Mouse (Mus musculus): ENCODE results near the gene Olfr45.
"Not testable (repeated sequence)": the region's sequence is repeated elsewhere in the genome, so short reads cannot be mapped to it uniquely, and the experiment has no call there.

Gene Olfr45

DNA sequence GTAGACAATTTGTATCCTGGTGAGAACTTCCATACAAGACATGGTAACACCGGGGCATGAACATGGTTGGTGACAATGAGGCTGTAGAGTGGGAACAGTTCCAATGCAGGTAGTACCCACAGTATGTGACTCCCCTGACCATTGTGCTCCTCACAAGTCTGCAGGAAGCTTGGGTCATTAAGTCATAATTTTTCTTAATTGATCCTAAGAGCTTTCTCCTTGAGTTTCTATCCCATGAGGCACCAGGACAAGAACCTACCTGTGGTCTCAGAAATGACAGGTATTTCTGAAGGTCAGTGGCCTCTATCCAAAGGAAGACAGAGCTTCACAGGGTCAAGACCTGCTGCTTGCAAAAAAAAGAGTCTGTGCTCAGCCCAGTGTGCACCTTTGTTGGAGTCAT lies at the start of gene Olfr45:
Gene Olfr45, plus strand, starts transcription at position 301 of the 400 bp plus-strand sequence.
- DNase-seq (ENCODE audit: low spot score) = no peak

DNA sequence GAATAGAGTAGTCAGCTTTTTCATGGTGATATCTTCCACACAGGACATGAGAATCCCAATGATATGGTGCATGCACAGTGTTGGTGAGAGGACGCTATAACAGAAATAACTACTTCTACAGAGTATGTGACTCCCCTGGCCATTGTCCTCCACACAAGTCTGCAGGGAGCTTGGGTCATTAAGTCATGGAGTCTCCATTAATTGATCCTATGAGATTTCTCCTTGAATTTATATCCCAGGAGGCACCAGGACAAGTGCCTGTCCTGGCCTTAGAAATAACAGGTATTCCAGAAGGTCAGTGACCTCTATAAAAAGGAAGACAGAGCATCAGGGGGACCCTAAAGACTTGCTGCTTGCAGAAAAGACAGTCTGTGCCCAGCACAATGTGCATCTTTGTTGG lies 35.6 kb upstream of the Olfr45 start, which contains the start of gene Olfr53:
Gene Olfr53, plus strand, starts transcription at position 301 of the 400 bp plus-strand sequence.
- DNase-seq (ENCODE audit: low spot score) = no peak

DNA sequence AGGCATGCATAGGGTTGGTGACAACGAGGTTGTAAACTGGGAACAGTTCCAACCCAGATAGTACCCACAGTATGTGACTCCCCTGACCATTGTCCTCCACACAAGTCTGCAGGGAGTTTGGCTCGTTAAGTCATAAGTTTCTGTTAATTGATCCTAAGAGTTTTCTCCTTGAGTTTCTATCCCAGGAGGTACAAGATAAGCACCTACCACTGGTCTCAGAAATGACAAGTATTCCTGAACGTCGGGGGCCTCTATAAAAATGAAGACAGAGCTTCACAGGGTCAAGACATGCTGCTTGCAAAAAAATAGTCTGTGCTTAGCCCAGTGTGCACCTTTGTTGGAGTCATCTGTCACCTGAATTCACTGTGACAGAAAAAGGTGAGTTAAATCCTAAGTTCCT lies 22.1 kb upstream of the Olfr45 start, which contains the start of gene Olfr539:
Gene Olfr539, plus strand, starts transcription at position 301 of the 400 bp plus-strand sequence.
- no peak for DNase-seq (ENCODE audit: low spot score)

DNA sequence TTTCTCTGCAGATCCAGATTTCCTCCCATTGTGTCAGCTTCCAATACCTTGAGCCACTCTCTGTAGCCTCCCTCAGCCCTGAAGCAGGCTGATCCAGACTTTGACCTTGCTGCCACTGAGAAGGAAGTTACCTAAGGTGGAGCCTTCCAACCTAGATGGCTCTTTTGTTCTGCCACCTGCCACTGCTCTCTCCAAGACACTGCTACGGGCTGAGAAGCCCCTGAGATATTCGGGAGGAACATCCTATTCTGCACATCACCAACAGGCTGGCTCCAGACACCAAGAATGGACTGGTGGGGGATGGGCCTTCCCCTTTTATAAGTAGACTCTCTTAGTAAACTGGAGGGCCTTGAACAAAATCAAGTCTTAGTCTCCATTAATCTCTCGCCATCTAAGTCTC lies 11.1 kb upstream of the Olfr45 start:
- DNase-seq (ENCODE audit: low spot score) = not testable (repeated sequence)

DNA sequence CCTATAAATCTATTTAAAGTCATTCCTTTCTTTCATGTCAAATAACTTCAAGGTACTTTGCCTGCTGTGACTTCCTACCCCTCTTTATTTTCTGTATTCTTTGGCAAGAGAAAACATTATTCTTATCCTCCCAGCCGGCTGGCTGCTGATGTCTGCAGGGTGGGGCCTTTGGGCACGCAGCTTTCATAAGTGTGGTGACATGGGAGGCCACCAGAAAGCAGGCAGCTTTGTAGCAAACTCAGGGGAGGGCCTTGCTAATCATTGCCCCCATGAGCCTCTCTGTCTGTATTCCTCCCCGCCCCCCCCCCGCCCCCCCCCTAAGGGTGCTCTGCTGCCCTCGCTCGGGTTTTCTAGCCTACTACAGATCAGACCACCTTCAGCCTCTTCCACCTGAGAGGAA lies 5.9 kb upstream of the Olfr45 start:
- DNase-seq (ENCODE audit: low spot score) = no peak

DNA sequence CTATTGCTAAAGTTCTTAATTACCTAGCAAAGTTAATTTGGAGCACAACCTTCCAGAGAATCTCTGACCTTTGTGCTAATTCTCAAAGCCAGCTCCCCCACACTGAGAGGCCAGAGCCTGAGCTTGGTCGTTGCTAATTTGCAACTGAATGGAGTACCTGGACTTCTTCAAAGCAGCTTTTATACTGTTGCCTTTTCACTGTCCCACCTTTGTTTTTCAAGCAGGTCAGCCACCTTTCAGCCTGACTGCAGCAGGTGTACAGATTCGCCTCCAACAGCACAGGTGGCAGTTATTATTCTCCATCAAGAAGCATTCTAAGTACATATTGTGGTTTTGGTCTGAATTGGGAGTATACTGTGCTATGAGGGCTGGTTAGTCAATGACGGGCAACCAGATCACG lies 2.2 kb upstream of the Olfr45 start:
- not testable (repeated sequence) for DNase-seq (ENCODE audit: low spot score)

DNA sequence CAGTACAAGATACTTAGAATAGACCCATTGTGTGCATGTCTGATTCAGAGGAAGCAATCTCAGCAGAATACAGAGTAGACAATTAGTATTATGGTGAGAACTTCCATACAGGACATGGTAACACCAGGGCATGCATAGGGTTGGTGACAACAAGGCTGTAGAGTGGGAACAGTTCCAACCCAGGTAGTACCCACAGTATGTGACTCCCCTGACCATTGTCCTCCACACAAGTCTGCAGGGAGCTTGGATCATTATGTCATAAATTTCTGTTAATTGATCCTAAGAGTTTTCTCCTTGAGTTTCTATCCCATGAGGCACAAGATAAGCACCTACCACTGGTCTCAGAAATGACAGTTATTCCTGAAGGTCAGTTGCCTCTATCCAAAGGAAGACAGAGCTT lies 15.2 kb downstream of the Olfr45 start, which contains the start of gene Olfr541:
Gene Olfr541, plus strand, starts transcription at position 301 of the 400 bp plus-strand sequence.
- DNase-seq (ENCODE audit: low spot score) = no peak

DNA sequence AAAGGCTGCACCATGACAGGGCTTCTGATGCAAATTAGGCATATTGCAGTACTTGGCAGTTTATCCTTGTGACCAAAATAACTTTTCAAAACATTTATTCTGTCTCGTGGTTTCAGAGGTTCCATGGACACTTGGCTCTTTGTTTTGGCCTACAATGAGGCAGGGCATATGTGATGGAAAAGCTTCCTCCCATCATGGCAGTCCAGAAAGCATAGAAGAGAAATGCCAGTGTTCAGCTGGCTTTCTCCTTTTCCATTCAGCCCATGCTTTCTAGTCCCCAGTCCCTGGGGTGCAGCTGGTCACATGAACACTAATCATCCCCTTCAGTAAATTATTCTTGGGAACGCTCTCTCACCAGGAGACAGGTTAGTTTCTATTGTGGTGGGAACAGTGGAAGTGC lies 24.6 kb downstream of the Olfr45 start:
- no peak for DNase-seq (ENCODE audit: low spot score)

DNA sequence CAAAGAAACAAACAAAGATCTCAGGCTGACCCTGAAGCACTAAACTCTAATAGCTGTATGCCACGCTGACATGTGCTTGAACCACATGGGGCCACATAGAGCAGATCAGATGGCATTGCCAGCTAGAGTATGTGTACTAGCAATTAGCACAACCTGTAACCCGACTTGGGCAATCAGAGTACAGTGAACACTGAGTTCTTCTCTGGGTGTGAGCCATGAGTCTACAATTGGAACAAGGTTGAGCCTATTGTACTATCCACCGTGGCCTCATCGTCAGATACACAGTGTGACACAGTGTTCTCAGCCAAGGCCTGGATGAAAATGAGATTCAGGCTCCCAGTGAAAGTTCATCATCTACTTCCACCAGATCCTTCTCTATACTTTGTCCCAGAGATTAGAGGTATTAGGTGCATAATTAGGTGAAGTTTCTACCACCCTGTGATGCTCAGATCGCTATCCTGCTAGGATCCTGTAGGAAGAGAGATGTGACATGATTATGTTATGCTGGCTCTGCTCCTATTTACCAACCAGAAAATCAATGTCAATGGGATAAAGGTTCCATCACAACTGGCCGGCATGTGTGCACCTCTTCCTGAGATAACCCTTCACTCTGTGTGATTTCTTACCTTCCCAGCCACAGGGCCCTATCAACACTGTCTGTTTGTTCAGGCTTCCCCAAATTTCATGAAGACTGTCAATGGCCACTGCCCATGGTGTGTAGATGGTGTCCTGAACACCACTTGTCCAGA lies 26.0 kb downstream of the Olfr45 start:
- DNase-seq (ENCODE audit: low spot score) = no peak

DNA sequence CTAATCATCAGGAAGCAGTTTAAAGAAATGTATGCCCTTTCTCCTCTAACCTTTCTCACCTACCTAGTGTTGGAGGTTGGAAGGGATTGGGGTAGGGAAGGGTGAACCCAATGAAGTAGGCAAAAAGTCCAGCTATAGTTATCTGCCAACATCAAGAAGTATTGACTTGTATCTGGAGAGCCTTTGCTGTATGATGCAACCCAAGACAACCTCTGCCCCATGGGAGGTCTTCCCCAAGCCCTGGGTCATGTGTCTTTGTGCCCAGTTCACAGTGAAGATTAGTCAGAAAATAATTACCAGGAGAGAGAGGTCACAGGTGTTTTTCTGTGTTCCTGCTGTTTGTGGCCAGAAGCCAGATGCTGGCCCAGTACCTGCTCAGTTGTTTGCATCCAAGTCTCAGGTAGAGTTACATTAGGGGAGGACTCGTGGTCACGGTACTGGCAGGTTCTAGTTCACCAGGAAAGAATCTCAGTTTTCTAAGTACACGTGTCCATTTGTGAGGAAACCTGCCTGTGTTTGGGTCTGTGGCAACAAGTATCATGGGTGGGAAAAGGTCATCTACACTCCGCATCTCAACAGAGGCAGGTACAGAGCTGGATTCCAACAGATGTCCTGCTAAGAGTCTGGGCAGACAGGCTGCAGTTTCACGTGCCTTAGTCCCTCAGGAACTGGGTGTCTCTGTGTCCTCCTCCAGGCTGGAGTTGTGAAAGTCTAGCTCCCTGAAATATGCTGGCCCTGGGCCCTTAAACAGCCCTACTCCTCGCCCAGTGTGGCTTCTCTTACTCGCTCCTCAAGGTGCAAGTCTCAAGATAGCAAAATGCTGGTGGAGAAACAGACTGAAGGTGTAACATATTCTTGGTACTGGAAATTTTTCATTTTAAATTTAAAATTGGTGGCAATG lies 35.7 kb downstream of the Olfr45 start:
- DNase-seq (ENCODE audit: low spot score) = no peak

DNA sequence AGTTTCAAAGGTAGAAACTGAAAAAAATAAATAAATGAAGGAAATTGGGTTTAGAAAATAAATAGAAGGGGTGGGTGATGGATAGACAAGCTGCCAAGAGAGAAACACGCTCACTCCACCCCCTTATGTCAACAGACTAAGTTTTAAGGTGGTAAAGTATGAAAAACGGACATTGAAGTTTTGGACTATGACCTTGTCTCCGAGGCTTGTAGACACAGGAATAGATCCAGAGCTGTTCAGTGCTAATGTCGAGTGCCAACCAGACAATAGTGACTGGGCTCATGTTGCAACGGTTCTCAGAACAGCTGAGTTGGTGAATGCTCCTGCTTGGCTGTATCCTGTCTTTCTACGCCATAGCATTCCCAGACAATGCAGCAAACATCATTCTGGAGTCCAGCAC lies 39.3 kb downstream of the Olfr45 start:
- DNase-seq (ENCODE audit: low spot score) = no peak

DNA sequence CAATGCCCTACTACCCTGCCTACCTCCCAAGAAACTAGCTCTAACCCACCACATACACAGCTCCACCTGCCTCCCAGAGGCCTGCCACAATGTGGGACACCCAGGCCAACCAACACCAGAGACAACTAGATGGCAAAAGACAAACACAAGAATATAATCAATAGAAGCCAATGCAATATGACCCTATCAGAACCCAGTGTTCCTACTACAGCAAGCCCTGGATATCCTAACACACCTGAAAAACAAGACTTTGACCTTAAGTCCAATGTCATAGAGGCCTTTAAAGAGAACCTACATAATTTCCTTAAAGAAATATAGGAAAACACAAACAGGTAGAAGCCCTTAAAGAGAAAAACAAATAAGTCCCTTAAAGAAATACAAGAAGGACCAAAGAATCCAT lies 43.8 kb downstream of the Olfr45 start:
- no peak for DNase-seq (ENCODE audit: low spot score)

DNA sequence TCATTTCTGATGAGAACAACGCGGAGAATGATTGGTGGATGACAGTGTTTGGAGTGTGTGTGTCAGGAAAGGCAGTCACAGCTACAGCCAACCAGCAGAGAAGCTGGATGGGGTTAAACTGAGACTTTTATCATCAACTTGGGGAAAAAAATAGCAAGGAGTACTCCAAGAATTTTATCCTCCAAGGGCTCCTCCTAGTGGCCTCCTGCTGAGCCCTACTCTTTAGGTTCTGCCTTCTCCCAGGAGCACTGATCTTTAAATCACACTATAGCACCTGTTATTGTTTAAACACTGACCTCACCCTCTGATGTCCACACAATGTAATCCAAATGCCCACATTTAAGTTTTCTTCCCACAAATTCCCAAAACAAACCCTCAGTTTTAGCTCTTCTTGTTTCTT lies 51.4 kb downstream of the Olfr45 start:
- no peak for DNase-seq (ENCODE audit: low spot score)

Data from layer of hippocampus, adult 11-12 months (tissue).